Mouse (Mus musculus) embryonic facial prominence, embryonic 13.5 days (tissue): ENCODE data around the gene Bglap3. TPM values are rescaled to one million over a fixed set of nuclear protein-coding genes. Genes with fewer than 3 reads are reported as not detected.

Experiments used
- ATAC-seq: fragments of 200-750 bp; cut with Nextera tagmentation; 2 replicates; pipeline ENCODE4 v1.8.0; 2017; ENCODE audit warnings: low read depth; ENCODE audit not compliant: insufficient number of reproducible peaks, insufficient read depth, low FRiP score, low TSS enrichment
- H3K27ac ChIP-seq: fragments of 300-500 bp; sonication (generic); 2 replicates; pipeline ENCODE4 v1.5.1; 2015; ENCODE audit warnings: moderate library complexity, mild to moderate bottlenecking, inconsistent platforms
- H3K27me3 ChIP-seq: fragments of 300-500 bp; sonication (generic); 2 replicates; pipeline ENCODE4 v1.6.1; 2015; ENCODE audit warnings: mild to moderate bottlenecking, inconsistent platforms
- H3K36me3 ChIP-seq: fragments of 300-500 bp; sonication (generic); 2 replicates; pipeline ENCODE4 v1.6.1; 2015; ENCODE audit warnings: mild to moderate bottlenecking, inconsistent platforms
- H3K4me1 ChIP-seq: fragments of 300-500 bp; sonication (generic); 2 replicates; pipeline ENCODE4 v1.6.1; 2015; ENCODE audit warnings: inconsistent platforms
- H3K4me2 ChIP-seq: fragments of 300-500 bp; sonication (generic); 2 replicates; pipeline ENCODE4 v1.6.1; 2015; ENCODE audit warnings: moderate library complexity, mild to moderate bottlenecking, inconsistent platforms
- H3K4me3 ChIP-seq: fragments of 300-500 bp; sonication (generic); 2 replicates; pipeline ENCODE4 v1.5.1; 2015; ENCODE audit warnings: mild to moderate bottlenecking, inconsistent platforms
- H3K9ac ChIP-seq: fragments of 300-500 bp; sonication (generic); 2 replicates; pipeline ENCODE4 v1.6.1; 2015; ENCODE audit warnings: mild to moderate bottlenecking, inconsistent platforms
- H3K9me3 ChIP-seq: fragments of 300-500 bp; sonication (generic); 2 replicates; pipeline ENCODE4 v1.6.1; 2016; ENCODE audit warnings: inconsistent platforms
- WGBS: fragments of 180-500 bp; shearing (Covaris S2); methylation state at CpG from one replicate; pipeline ENCODE4 v1.1.7; 2015; ENCODE audit warnings: mixed read lengths; 5-methylcytosine and 5-hydroxymethylcytosine counted together
- polyA plus RNA-seq: library from polyadenylated mRNA; unstranded; fragments of >200 nt; fragmentation: Nextera tagmentation; extraction: Ambion mirVana; gene quantifications from 2 replicates; pipeline ENCODE4 v1.2.1, GENCODE M21; 2015

Bglap3 gene
- polyA plus RNA-seq, 1 experiment from 2014 or later: 0.28 TPM

DNA sequence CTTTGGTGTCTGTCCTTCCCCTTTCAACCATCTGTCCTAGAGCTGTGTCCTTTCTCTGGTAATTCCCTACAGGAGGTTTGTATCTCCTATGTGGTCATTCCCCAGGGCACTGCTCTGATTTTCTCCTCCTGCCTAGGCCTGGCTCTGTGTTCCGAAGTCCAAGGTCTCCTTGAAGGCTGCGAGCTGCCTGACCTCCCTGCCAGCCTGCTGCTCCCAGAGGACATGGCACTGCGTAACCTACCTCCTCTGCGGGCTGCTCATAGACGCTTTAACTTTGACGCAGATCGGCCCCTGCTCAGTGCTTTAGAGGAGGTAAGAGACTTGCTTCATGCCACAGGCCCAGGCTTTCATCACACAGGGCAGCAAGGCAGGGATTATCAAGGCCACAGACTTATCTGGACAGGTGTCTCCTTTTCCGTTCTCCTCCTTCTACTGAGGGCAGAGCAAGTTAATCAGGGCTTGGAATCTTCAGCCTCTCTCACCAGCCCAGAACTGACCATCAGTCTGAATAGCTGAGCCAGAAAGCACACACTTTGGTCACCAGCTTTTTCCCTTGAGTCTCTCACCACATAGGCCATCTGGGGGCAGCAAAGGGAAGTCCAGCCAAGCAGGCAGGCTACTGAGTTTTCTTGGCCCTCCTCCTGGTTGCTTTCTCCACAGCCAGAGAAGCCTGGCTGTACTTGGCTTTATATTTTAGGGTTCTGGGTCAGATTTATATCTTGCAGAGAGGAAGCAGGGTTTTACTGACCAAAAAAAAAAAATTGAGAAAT is 18.0 kb downstream of the Bglap3 start:
- H3K4me3 ChIP-seq: no peak overlapping the region
- no peaks in the 10 kb centered on the region for H3K27me3 ChIP-seq
- H3K9ac ChIP-seq: no peak overlapping the region
- peak overlapping the region; percentile 16; the same call in 1 of the 2 replicates for H3K27ac ChIP-seq
- no peaks in the 10 kb centered on the region for H3K9me3 ChIP-seq
- H3K36me3 ChIP-seq: peaks cover 99% of the 10 kb centered on the region
- WGBS: 94% methylated on average over 8 of the region's 8 CpGs
- H3K4me2 ChIP-seq: no peak overlapping the region
- ATAC-seq: no peak
- no peaks in the 10 kb centered on the region for H3K4me1 ChIP-seq

GRCm38 (mm10) chr3:88352907-88353306 is 19.6 kb downstream of the Bglap3 start:
- Histone ChIP-seq H3K4me1 (no peaks in the 10 kb centered on the region), H3K27me3 (no peaks in the 10 kb centered on the region), H3K27ac (no peak overlapping the region), H3K4me3 (no peak overlapping the region), H3K9me3 (no peaks in the 10 kb centered on the region), H3K4me2 (no peak overlapping the region), H3K9ac (no peak overlapping the region), H3K36me3 (peaks cover 99% of the 10 kb centered on the region)
- 97% methylated on average over 9 of the region's 9 CpGs for WGBS
- ATAC-seq: no peak

DNA sequence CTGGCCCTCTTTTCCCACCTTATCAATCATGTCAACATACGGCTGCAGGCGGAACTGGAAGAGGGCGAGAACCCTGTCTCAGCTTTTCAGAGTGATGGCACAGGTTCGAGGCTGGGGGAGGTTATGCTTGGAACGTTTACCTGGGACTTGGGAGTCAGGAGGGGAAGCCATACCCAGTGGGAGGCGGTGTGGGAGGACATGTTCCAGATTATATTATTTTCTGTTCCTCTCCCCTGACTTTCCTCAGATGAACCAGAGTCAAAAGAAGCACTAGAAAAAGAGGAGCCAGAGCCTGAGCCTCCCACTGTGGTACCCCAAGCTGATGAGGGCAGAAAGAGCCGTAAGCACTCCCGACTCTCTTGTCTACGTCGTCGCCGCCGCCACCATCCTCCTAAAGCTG is 21.8 kb downstream of the Bglap3 start:
- Histone ChIP-seq H3K9me3 (no peaks in the 10 kb centered on the region), H3K36me3 (peaks cover 99% of the 10 kb centered on the region), H3K9ac (no peak overlapping the region), H3K4me3 (no peak overlapping the region), H3K4me1 (no peaks in the 10 kb centered on the region), H3K4me2 (no peak overlapping the region), H3K27ac (no peak overlapping the region), H3K27me3 (no peaks in the 10 kb centered on the region)
- WGBS: 92% methylated on average over 13 of the region's 13 CpGs
- ATAC-seq: no peak

GRCm38 (mm10) chr3:88339006-88339405 is 33.5 kb downstream of the Bglap3 start:
- H3K4me3 ChIP-seq: no peak overlapping the region
- H3K36me3 ChIP-seq: peaks cover 31% of the 10 kb centered on the region
- no peaks in the 10 kb centered on the region for H3K27me3 ChIP-seq
- ATAC-seq: no peak
- no peak overlapping the region; the same call in 1 of the 2 replicates for H3K27ac ChIP-seq
- H3K4me2 ChIP-seq: no peak overlapping the region
- WGBS: 80% methylated on average over 3 of the region's 3 CpGs
- no peaks in the 10 kb centered on the region for H3K9me3 ChIP-seq
- H3K4me1 ChIP-seq: peaks cover 26% of the 10 kb centered on the region
- no peak overlapping the region for H3K9ac ChIP-seq

DNA sequence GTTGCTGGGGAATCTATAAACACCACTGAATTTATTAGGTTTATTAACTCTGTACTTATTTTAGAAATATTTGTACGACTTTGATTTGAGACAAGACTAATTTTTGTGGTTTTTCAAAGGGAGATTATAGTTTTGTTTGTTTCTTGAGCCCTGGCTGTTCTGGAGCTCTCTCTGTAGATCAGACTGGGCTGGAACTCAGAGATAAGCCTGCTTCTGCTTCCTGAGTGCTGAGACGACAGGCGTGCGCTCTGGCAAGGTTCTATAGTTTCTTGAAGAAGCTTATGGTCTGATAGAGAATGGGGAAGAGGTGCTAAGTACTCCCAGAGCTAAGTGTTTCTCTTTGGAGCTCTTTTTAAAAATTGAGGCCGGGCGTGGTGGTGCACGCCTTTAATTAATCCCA is 34.2 kb downstream of the Bglap3 start:
- Histone ChIP-seq H3K36me3 (peaks cover 24% of the 10 kb centered on the region), H3K27me3 (no peaks in the 10 kb centered on the region), H3K4me3 (no peak overlapping the region), H3K27ac (no peak overlapping the region), H3K9ac (no peak overlapping the region), H3K4me1 (peaks cover 26% of the 10 kb centered on the region), H3K9me3 (no peaks in the 10 kb centered on the region), H3K4me2 (no peak overlapping the region)
- 92% methylated on average over 7 of the region's 7 CpGs for WGBS
- ATAC-seq: no peak

DNA sequence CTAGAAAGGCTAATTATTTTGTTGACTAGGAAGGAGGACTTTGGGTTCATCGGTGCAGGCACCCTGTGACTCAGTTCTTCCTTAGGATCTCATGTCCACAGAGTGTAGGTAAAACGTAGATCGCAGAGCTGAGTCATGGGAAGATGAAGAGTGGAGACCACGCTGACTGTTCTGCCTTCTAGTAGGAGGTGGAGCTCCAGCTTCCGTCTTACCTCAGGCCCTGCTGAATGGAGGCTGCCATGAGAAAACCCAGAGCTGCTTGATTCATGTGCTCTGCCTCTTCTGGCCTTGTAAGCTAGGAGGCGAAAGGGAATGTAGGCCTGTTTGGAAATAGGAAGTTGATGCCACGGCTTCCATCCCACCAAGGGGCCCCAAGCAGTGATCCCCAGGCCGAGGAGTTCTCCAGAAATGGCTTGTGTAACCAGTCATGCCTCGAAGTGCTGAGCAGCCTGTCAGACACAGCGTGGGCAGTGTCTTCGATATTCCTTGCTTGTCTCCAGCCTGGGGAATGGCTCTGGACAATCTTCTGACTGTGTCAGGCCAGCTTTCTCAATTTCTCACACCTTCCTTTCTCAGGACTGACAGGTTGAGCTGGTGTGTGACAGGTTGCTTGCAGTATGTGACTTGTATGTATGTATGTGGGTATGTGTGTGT is 35.0 kb downstream of the Bglap3 start:
- H3K9me3 ChIP-seq: no peaks in the 10 kb centered on the region
- H3K36me3 ChIP-seq: peaks cover 15% of the 10 kb centered on the region
- H3K4me1 ChIP-seq: peaks cover 26% of the 10 kb centered on the region
- no peaks in the 10 kb centered on the region for H3K27me3 ChIP-seq
- no peak for ATAC-seq
- 83% methylated on average over 11 of the region's 11 CpGs for WGBS
- H3K9ac ChIP-seq: peak overlapping the region; percentile 49
- peak overlapping the region; percentile 35; the same call in 1 of the 2 replicates for H3K27ac ChIP-seq
- H3K4me3 ChIP-seq: 0 out of 2 replicates have a peak overlapping the region, but pooled peaks have one; percentile 7
- peak overlapping the region; percentile 78 for H3K4me2 ChIP-seq

DNA sequence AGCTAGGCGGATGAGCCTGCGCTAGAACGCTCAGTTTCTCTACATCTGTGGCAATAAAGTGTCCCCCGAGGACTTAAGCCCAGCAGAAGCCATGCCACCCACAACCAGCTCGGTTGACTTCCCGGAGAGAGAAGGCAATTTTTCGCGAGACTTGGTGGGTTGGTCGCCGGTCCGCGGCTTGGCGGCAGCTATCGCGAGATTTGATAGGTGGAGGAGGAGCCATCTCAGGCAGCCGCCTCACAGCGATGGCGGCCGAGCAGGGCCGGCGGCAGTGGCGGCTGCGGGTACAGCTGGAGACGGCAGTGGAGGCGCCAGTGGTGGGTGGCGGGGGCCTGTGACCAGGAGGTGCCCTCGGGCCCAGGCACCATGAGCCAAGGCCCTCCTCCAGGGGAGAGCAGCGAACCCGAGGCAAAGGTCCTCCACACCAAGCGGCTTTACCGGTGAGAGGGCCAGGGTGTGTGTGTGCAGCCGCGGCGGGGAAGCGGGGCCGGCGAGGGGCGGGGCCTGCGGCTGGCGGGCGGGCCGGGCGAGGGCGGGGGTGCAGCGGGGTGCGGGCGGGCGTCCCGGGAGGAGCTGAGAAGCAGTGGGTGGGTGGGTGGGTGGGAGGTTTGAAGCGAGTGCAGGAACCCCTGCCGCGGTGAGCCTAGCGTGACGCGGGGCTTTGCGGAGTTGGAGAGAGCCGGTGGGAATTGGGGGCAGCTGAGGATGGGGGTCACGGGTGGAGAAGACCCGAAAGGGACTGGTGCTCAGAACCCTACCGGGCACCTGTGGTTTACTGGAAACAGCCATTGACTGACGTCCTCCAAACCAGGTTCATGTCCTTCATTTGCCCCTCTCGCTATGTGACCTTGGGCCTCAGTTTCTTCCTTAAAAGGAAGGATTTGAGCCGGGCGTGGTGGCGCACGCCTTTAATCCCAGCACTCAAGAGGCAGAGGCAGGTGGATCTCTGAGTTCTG is 36.2 kb downstream of the Bglap3 start, which contains the start of the genes Tmem79 and Smg5:
Tmem79 (minus strand) TSS at position 91 of the 956 bp plus-strand sequence.
Smg5 (plus strand) TSS at position 203 of the 956 bp plus-strand sequence.
- H3K36me3 ChIP-seq: peaks cover 5% of the 10 kb centered on the region; the same call in 1 of the 2 replicates
- peaks cover 26% of the 10 kb centered on the region for H3K4me1 ChIP-seq
- H3K4me2 ChIP-seq: peak within 1 kb of the TSS; percentile 78
- peak within 1 kb of the TSS; percentile 76 for H3K4me3 ChIP-seq
- H3K27me3 ChIP-seq: no peaks in the 10 kb centered on the region
- peak within 1 kb of the TSS; percentile 92 for H3K9ac ChIP-seq
- WGBS: 2% methylated on average over 62 of the region's 66 CpGs
- ATAC-seq: peak; percentile 90
- H3K27ac ChIP-seq: peak within 1 kb of the TSS; percentile 96
- H3K9me3 ChIP-seq: no peaks in the 10 kb centered on the region

DNA sequence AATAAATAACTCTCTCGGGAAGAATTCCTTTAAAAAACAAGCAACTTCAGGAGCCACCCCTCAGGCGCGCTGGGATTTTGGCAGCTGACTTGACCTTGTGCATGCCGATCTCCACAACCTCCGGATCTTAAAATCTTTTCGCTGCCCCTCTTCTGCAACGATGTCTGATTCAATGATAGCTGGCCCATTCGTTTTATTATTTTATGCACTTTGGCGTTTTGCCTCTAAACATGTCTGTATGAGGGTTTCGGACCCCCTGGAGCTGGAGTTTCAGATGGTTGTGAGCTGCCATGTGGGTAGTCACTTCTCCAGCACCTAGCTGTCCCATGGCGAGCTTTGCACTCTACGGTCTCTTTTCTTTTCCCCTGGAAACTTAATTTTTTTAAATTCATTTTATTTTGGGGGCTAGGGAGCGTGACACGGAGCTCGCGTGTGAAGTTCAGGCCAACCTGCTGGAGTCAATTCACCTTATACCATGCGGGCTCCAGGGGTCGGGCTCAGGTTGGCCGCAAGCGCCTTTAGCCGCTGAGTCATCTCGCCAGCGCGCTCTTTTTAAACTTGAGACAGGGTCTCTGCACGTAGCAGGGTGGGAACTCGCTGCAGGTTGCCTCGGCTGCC is 37.0 kb downstream of the Bglap3 start:
- H3K4me1 ChIP-seq: peaks cover 26% of the 10 kb centered on the region
- under 1% methylated on average over 27 of the region's 27 CpGs for WGBS
- no peaks in the 10 kb centered on the region for H3K9me3 ChIP-seq
- peak overlapping the region; percentile 78 for H3K4me2 ChIP-seq
- H3K27ac ChIP-seq: peak overlapping the region; percentile 96
- H3K36me3 ChIP-seq: peaks cover under 1% of the 10 kb centered on the region; the same call in 1 of the 2 replicates
- H3K9ac ChIP-seq: peak overlapping the region; percentile 92
- H3K4me3 ChIP-seq: peak overlapping the region; percentile 76
- ATAC-seq: peak; percentile 40; the same call in 1 of the 2 replicates
- no peaks in the 10 kb centered on the region for H3K27me3 ChIP-seq

GRCm38 (mm10) chr3:88334902-88335435 is 37.6 kb downstream of the Bglap3 start:
- Histone ChIP-seq H3K4me3 (peak overlapping the region; percentile 76), H3K4me1 (peaks cover 26% of the 10 kb centered on the region), H3K27me3 (no peaks in the 10 kb centered on the region), H3K9ac (peak overlapping the region; percentile 92), H3K9me3 (no peaks in the 10 kb centered on the region), H3K4me2 (peak overlapping the region; percentile 78), H3K27ac (peak overlapping the region; percentile 96), H3K36me3 (no peaks in the 10 kb centered on the region)
- 30% methylated on average over 3 of the region's 3 CpGs for WGBS
- ATAC-seq: no peak

GRCm38 (mm10) chr3:88334029-88334658 is 38.4 kb downstream of the Bglap3 start:
- H3K9me3 ChIP-seq: no peaks in the 10 kb centered on the region
- no peaks in the 10 kb centered on the region for H3K27me3 ChIP-seq
- peaks cover 26% of the 10 kb centered on the region for H3K4me1 ChIP-seq
- H3K9ac ChIP-seq: peak overlapping the region; percentile 92; the same call in 1 of the 2 replicates
- WGBS: 38% methylated on average over 12 of the region's 12 CpGs
- no peak for ATAC-seq
- H3K4me3 ChIP-seq: peak overlapping the region; percentile 24
- peak overlapping the region; percentile 96; the same call in 1 of the 2 replicates for H3K27ac ChIP-seq
- peak overlapping the region; percentile 78 for H3K4me2 ChIP-seq
- peaks cover 8% of the 10 kb centered on the region for H3K36me3 ChIP-seq
